Mouse (Mus musculus) C2C12 (cell line): ENCODE data around the gene Cutc. TPM values are rescaled to one million over a fixed set of nuclear protein-coding genes. Genes with fewer than 3 reads are reported as not detected.

Experiments used
- H3K27me3 ChIP-seq: one replicate; pipeline ENCODE4 v1.6.1; 2011; ENCODE audit not compliant: control insufficient read depth, insufficient read depth, insufficient read length
- H3K36me3 ChIP-seq: one replicate; pipeline ENCODE4 v1.6.1; 2011; ENCODE audit not compliant: control insufficient read depth, insufficient read depth
- H3K4me3 ChIP-seq: one replicate; pipeline ENCODE4 v1.5.1; 2011; ENCODE audit warnings: mild to moderate bottlenecking, control low read depth; ENCODE audit not compliant: poor library complexity, insufficient read depth, severe bottlenecking
- H3K79me2 ChIP-seq: one replicate; pipeline ENCODE4 v1.6.1; 2011; ENCODE audit not compliant: control insufficient read depth, insufficient read depth
- H3K79me3 ChIP-seq: one replicate; pipeline ENCODE4 v1.6.1; 2011; ENCODE audit warnings: low read depth, control low read depth
- H3ac ChIP-seq: one replicate; pipeline ENCODE3; 2011; ENCODE audit warnings: low read depth; ENCODE audit not compliant: control insufficient read depth, insufficient read length
- CEBPB ChIP-seq: IDR thresholded peaks from one replicate; pipeline ENCODE4 v1.6.1; 2011; ENCODE audit warnings: low read depth, mild to moderate bottlenecking, control low read depth, moderate library complexity
- CTCF ChIP-seq: IDR thresholded peaks from one replicate; pipeline ENCODE4 v1.5.1; 2011; ENCODE audit not compliant: control insufficient read depth, insufficient read depth, insufficient read length
- FOSL1 ChIP-seq: IDR thresholded peaks from one replicate; pipeline ENCODE4 v1.8.0; 2011; ENCODE audit warnings: mild to moderate bottlenecking, low read length; ENCODE audit not compliant: poor library complexity, insufficient read depth, severe bottlenecking
- MAX ChIP-seq: IDR thresholded peaks from one replicate; pipeline ENCODE4 v1.6.1; 2011; ENCODE audit warnings: mild to moderate bottlenecking, control low read depth
- MYOD1 ChIP-seq: IDR thresholded peaks from one replicate; pipeline ENCODE4 v1.6.1; 2011; ENCODE audit warnings: low read depth; ENCODE audit not compliant: control insufficient read depth, insufficient read length
- MYOG ChIP-seq: IDR thresholded peaks from one replicate; pipeline ENCODE4 v1.6.1; 2011; ENCODE audit not compliant: control insufficient read depth, insufficient read length; ENCODE audit errors: extremely low read depth
- USF1 ChIP-seq: IDR thresholded peaks from one replicate; pipeline ENCODE4 v1.6.1; 2011; ENCODE audit warnings: low read depth, mild to moderate bottlenecking, control low read depth, moderate library complexity
- polyA plus RNA-seq: library from polyadenylated mRNA; unstranded; fragments of >200 nt; fragmentation: generic; extraction: Trizol; gene quantifications from one replicate; pipeline ENCODE4 v1.2.1, GENCODE M21; 2012; ENCODE audit warnings: missing spikeins

The Cutc gene
- polyA plus RNA-seq, 1 experiment = 5.6 TPM

DNA sequence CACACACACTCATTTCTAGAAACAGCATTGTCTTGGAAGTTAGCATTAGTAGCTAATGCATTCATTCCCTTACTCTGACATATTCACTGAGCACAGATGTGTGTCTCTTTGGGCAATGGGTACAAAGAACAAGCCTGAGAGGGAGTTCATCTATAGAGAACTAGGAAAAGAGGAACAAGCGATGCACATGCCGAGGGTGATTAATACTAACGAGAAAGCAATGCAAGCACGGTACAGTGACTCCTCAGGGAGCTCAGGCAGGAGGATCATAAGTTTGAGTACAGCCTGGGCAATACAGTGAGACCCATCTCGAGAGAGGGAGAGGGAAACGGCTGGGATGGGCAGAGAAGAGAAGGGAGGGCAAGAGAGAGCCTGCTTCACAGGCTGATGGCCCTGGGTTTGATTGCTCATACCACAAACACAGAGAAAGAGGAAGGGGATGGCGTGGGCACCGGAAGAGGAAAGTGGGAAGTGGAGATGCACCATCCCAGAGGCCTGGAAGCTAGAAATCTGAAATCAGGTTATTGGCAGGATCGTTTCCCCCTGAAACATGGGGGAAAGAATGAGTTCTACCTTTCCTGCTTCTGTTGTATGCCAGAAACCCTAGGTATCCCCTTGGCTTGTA lies 48.7 kb downstream of the Cutc start:
- TF ChIP-seq CEBPB (no peak), FOSL1 (no peak), CTCF (no peak), MYOD1 (no peak), MYOG (no peak), USF1 (no peak), MAX (no peak)
- Histone ChIP-seq H3K36me3 (no peaks in the 10 kb centered on the region), H3K4me3 (no peak overlapping the region), H3ac (no peak overlapping the region), H3K79me2 (no peaks in the 10 kb centered on the region), H3K79me3 (no peaks in the 10 kb centered on the region), H3K27me3 (peaks cover 46% of the 10 kb centered on the region)

GRCm38 (mm10) chr19:43803866-43804265 lies 51.1 kb downstream of the Cutc start:
- TF ChIP-seq MAX = no peak
- TF ChIP-seq FOSL1 = no peak
- no peak for TF ChIP-seq MYOG
- TF ChIP-seq USF1 = no peak
- no peak for TF ChIP-seq CTCF
- TF ChIP-seq MYOD1 = no peak
- TF ChIP-seq CEBPB = no peak

GRCm38 (mm10) chr19:43809331-43809730 lies 56.5 kb downstream of the Cutc start:
- H3K27me3 ChIP-seq = peaks cover 44% of the 10 kb centered on the region
- H3K79me3 ChIP-seq = no peaks in the 10 kb centered on the region
- no peak overlapping the region for H3ac ChIP-seq
- no peak overlapping the region for H3K4me3 ChIP-seq
- no peak for TF ChIP-seq USF1
- TF ChIP-seq MYOG = no peak
- no peak for TF ChIP-seq CTCF
- TF ChIP-seq FOSL1 = no peak
- TF ChIP-seq MAX = no peak
- no peak for TF ChIP-seq MYOD1
- no peak for TF ChIP-seq CEBPB
- H3K79me2 ChIP-seq = no peaks in the 10 kb centered on the region
- H3K36me3 ChIP-seq = no peaks in the 10 kb centered on the region

More at GRCm38 (mm10) chr19:43803866-43804265, 51.1 kb downstream of the Cutc start:
- Histone ChIP-seq H3K27me3 (peaks cover 51% of the 10 kb centered on the region), H3ac (no peak overlapping the region), H3K36me3 (no peaks in the 10 kb centered on the region), H3K4me3 (no peak overlapping the region), H3K79me2 (no peaks in the 10 kb centered on the region), H3K79me3 (no peaks in the 10 kb centered on the region)

DNA sequence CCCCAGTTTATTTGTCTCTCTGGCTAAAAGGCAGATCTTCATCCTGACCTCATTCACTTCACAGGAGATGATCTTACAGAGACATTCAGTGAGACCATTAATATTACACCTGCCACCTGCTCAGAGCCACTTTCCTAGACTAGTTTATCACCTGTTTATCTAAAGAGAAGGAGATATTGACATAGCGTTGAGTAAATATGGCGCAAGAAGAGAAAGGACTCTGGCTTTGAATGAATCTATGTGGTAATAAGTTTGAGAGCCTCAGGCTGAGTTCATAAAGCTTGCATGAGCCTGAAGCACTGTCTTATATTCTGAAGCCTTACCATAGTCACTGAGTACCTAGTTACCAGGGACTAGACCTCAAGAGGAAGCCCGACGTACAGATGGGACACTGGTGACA lies 58.6 kb downstream of the Cutc start:
- no peak overlapping the region for H3K4me3 ChIP-seq
- no peak for TF ChIP-seq CEBPB
- TF ChIP-seq USF1 = no peak
- TF ChIP-seq MYOD1 = no peak
- no peak for TF ChIP-seq MYOG
- no peak for TF ChIP-seq CTCF
- no peak for TF ChIP-seq FOSL1
- TF ChIP-seq MAX = no peak
- H3K79me3 ChIP-seq = no peaks in the 10 kb centered on the region
- no peaks in the 10 kb centered on the region for H3K36me3 ChIP-seq
- no peak overlapping the region for H3ac ChIP-seq
- H3K79me2 ChIP-seq = no peaks in the 10 kb centered on the region
- H3K27me3 ChIP-seq = peaks cover 50% of the 10 kb centered on the region

DNA sequence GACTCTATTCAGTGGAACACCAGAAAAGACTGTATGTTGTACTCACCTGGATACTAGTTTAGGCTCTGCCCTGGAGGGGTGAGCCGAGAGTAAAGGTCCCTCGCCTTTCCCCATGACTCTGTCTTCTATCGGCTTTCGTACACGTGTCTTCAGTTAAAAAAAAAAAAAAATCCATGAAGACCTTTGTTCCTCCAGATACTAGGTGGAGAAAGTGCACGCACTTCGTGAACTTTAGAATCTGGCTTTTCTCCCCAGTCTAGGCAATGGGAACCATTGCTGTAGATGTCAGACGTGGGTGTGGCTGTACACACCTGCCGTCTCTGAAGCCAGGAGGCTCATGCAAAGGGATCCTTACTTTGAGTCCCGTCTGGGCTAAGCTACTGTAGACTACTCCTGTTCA lies 60.5 kb downstream of the Cutc start:
- H3K79me2 ChIP-seq = no peaks in the 10 kb centered on the region
- H3K4me3 ChIP-seq = no peak overlapping the region
- H3K27me3 ChIP-seq = peaks cover 49% of the 10 kb centered on the region
- no peak overlapping the region for H3ac ChIP-seq
- H3K79me3 ChIP-seq = no peaks in the 10 kb centered on the region
- no peak for TF ChIP-seq FOSL1
- TF ChIP-seq MYOG = no peak
- no peak for TF ChIP-seq MYOD1
- TF ChIP-seq MAX = no peak
- TF ChIP-seq CEBPB = no peak
- TF ChIP-seq USF1 = no peak
- no peak for TF ChIP-seq CTCF
- H3K36me3 ChIP-seq = no peaks in the 10 kb centered on the region

GRCm38 (mm10) chr19:43815661-43816414 lies 63.0 kb downstream of the Cutc start:
- no peak overlapping the region for H3ac ChIP-seq
- no peak overlapping the region for H3K4me3 ChIP-seq
- no peaks in the 10 kb centered on the region for H3K36me3 ChIP-seq
- no peak for TF ChIP-seq MYOD1
- no peak for TF ChIP-seq MYOG
- no peak for TF ChIP-seq CEBPB
- TF ChIP-seq FOSL1 = no peak
- TF ChIP-seq MAX = no peak
- no peak for TF ChIP-seq CTCF
- TF ChIP-seq USF1 = no peak
- no peaks in the 10 kb centered on the region for H3K79me2 ChIP-seq
- no peaks in the 10 kb centered on the region for H3K79me3 ChIP-seq
- H3K27me3 ChIP-seq = peaks cover 48% of the 10 kb centered on the region

Other genes with a start within 250 kb of the Cutc start
- 69.8 TPM for gene Got1, start 228.4 kb upstream of the Cutc start, polyA plus RNA-seq
- gene Nkx2-3, start 140.7 kb upstream of the Cutc start, polyA plus RNA-seq = 0.02 TPM
- 23.0 TPM for gene Slc25a28, start 78.1 kb upstream of the Cutc start, polyA plus RNA-seq
- 4.3 TPM for gene Entpd7, start 63.3 kb upstream of the Cutc start, polyA plus RNA-seq
- 6.3 TPM for gene Cox15, start within 50 bp of the Cutc start, polyA plus RNA-seq
- gene Abcc2, start 29.2 kb downstream of the Cutc start, polyA plus RNA-seq = not detected
- 8.5 TPM for gene Dnmbp, start 187.2 kb downstream of the Cutc start, polyA plus RNA-seq
- 0.09 TPM for gene Cpn1, start 233.6 kb downstream of the Cutc start, polyA plus RNA-seq